Mouse (Mus musculus): ENCODE measurements at regions not wholly inside any gene's neighbourhood (a gene's known extent, or its start where the extent isn't known, plus 50 kb on each side); places are given as distances from the start of the nearest gene placed in this dataset.

GRCm38 (mm10) chr14:104326089-104326488 lies 141.7 kb downstream of the Pou4f1 start:
- no peak for TF ChIP-seq CTCF (IDR thresholded peaks at IDR 0.05; ENCODE audit: borderline replicate concordance, control insufficient read depth, extremely low read depth, insufficient read depth, low read length, poor library complexity)
- TF ChIP-seq POLR2A (IDR thresholded peaks at IDR 0.05; ENCODE audit: control insufficient read depth, extremely low read depth, insufficient read depth, low read length, poor library complexity): no peak
